Mouse (Mus musculus) brain, embryonic 14.5 days (tissue): Measurements from ENCODE around the gene Shank3.

Source experiments
- CTCF ChIP-seq: fragments of 200-500 bp; IDR thresholded peaks from 2 replicates; pipeline ENCODE4 v1.5.1; 2012; ENCODE audit warnings: inconsistent platforms, mild to moderate bottlenecking, moderate library complexity, borderline replicate concordance; ENCODE audit not compliant: insufficient read depth, insufficient read length; ENCODE audit errors: extremely low read depth
- POLR2A ChIP-seq: fragments of 200-500 bp; IDR thresholded peaks from 2 replicates; pipeline ENCODE4 v1.6.1; 2012; ENCODE audit warnings: mild to moderate bottlenecking, inconsistent platforms, borderline replicate concordance; ENCODE audit not compliant: poor library complexity, insufficient read depth, insufficient read length, severe bottlenecking; ENCODE audit errors: extremely low read depth

DNA sequence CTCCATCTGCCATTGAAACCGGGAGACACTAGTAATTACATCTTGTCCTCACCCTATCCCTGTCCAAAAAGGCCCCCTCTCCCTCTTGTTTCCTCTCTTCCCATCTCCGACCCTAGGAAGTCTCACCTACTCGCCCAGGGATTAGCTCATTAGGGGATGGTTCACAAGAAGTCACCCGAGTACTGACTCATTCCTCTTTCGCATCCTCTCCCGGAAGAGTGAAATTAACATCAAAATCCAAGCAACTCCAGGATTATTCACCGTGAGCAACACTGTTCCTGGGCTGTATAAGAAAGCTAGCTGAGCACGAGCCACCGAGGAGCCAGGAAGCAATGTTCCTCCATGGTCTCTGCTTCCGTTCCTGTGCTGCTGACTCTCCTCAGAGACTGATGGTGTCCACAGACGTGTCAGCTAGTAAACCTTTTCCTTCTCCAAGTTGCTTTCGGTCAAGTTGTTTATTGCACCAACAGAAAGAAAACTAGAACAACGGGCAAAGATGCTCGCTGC is 10.8 kb upstream of the Shank3 start:
- no peak for TF ChIP-seq POLR2A
- TF ChIP-seq CTCF = no peak
